Mouse (Mus musculus) retina, adult 2 months (tissue): Measurements from ENCODE around the gene Smg1.

Source experiments
- DNase-seq: peaks from one replicate; pipeline ENCODE4 v3.0.0-alpha.2; 2012; ENCODE audit warnings: low read depth, low spot score

Gene Smg1

GRCm38 (mm10) chr7:118243453-118244385 lies at the start of gene Smg1:
Gene Smg1, minus strand, starts transcription at chr7:118243670.
- peak; percentile 96 for DNase-seq

GRCm38 (mm10) chr7:118283186-118283585 lies 39.7 kb upstream of the Smg1 start:
- DNase-seq = no peak

GRCm38 (mm10) chr7:118282543-118282942 lies 39.1 kb upstream of the Smg1 start:
- no peak for DNase-seq

- DNase-seq = no peak
Observed at GRCm38 (mm10) chr7:118279521-118279920, 36.1 kb upstream of the Smg1 start.

GRCm38 (mm10) chr7:118277335-118277910 lies 34.0 kb upstream of the Smg1 start:
- no peak for DNase-seq

- DNase-seq = no peak
Observed at GRCm38 (mm10) chr7:118276684-118277334, 33.3 kb upstream of the Smg1 start.

GRCm38 (mm10) chr7:118275265-118275664 lies 31.8 kb upstream of the Smg1 start:
- no peak for DNase-seq

- DNase-seq = no peak
Observed at GRCm38 (mm10) chr7:118274851-118275250, 31.4 kb upstream of the Smg1 start.

GRCm38 (mm10) chr7:118274169-118274568 lies 30.7 kb upstream of the Smg1 start:
- DNase-seq = no peak

GRCm38 (mm10) chr7:118266099-118266498 lies 22.6 kb upstream of the Smg1 start:
- DNase-seq = no peak

- no peak for DNase-seq
Observed at GRCm38 (mm10) chr7:118263606-118264005, 20.1 kb upstream of the Smg1 start.

GRCm38 (mm10) chr7:118262409-118262808 lies 18.9 kb upstream of the Smg1 start:
- DNase-seq = no peak

GRCm38 (mm10) chr7:118259676-118260305 lies 16.3 kb upstream of the Smg1 start:
- DNase-seq = no peak

- no peak for DNase-seq
Observed at GRCm38 (mm10) chr7:118258451-118258850, 15.0 kb upstream of the Smg1 start.

- no peak for DNase-seq
Observed at GRCm38 (mm10) chr7:118256740-118257139, 13.3 kb upstream of the Smg1 start.

- DNase-seq = no peak
Observed at GRCm38 (mm10) chr7:118254460-118254859, 11.0 kb upstream of the Smg1 start.

- no peak for DNase-seq
Observed at GRCm38 (mm10) chr7:118254015-118254414, 10.5 kb upstream of the Smg1 start.

GRCm38 (mm10) chr7:118252979-118253378 lies 9.5 kb upstream of the Smg1 start:
- no peak for DNase-seq

- DNase-seq = no peak
Observed at GRCm38 (mm10) chr7:118252349-118252748, 8.9 kb upstream of the Smg1 start.

GRCm38 (mm10) chr7:118251392-118252170 lies 8.1 kb upstream of the Smg1 start:
- no peak for DNase-seq

- no peak for DNase-seq
Observed at GRCm38 (mm10) chr7:118250482-118251160, 7.2 kb upstream of the Smg1 start.
